Mouse (Mus musculus): Measurements from ENCODE around the gene Rhebl1. TPM values are rescaled to one million over a fixed set of nuclear protein-coding genes. Genes with fewer than 3 reads are reported as not detected.

Rhebl1 gene
- total RNA-seq, 2 experiments from 2014 or later = 5.4 to 17.8 TPM

Other genes starting within 250 kb of the Rhebl1 start
- 22.1 and 25.0 TPM in 2 replicates for gene Ddx23, start 231.6 kb downstream of the Rhebl1 start, total RNA-seq (2015)
- gene Ddx23, start 231.6 kb downstream of the Rhebl1 start, total RNA-seq (2017) = 88.0 and 121 TPM in 2 replicates
- gene Rnd1, start 217.1 kb downstream of the Rhebl1 start, total RNA-seq (2015) = 1.1 and 1.7 TPM in 2 replicates
- gene Rnd1, start 217.1 kb downstream of the Rhebl1 start, total RNA-seq (2017) = 3.3 and 3.5 TPM in 2 replicates
- gene Ccdc65, start 186.3 kb downstream of the Rhebl1 start, total RNA-seq (2015) = not detected in 2 replicates
- not detected in 2 replicates for gene Ccdc65, start 186.3 kb downstream of the Rhebl1 start, total RNA-seq (2017)
- 45.2 and 50.0 TPM in 2 replicates for gene Fkbp11, start 166.3 kb downstream of the Rhebl1 start, total RNA-seq (2015)
- gene Fkbp11, start 166.3 kb downstream of the Rhebl1 start, total RNA-seq (2017) = 35.5 and 62.3 TPM in 2 replicates
- gene Arf3, start 131.3 kb downstream of the Rhebl1 start, total RNA-seq (2015) = 32.3 and 35.2 TPM in 2 replicates
- 32.2 and 36.9 TPM in 2 replicates for gene Arf3, start 131.3 kb downstream of the Rhebl1 start, total RNA-seq (2017)
- 0.22 TPM in 1 of 2 replicates, not detected in the other for gene Wnt10b, start 116.4 kb downstream of the Rhebl1 start, total RNA-seq (2015)
- 0.54 TPM in 1 of 2 replicates, not detected in the other for gene Wnt10b, start 116.4 kb downstream of the Rhebl1 start, total RNA-seq (2017)
- gene Wnt1, start 104.7 kb downstream of the Rhebl1 start, total RNA-seq (2015) = not detected in 2 replicates
- not detected in 2 replicates for gene Wnt1, start 104.7 kb downstream of the Rhebl1 start, total RNA-seq (2017)
- gene Ddn, start 85.0 kb downstream of the Rhebl1 start, total RNA-seq (2015) = not detected in 2 replicates
- under 0.01 and 0.10 TPM in 2 replicates for gene Ddn, start 85.0 kb downstream of the Rhebl1 start, total RNA-seq (2017)
- 38.4 and 50.6 TPM in 2 replicates for gene Prkag1, start 63.0 kb downstream of the Rhebl1 start, total RNA-seq (2015)
- gene Prkag1, start 63.0 kb downstream of the Rhebl1 start, total RNA-seq (2017) = 97.3 and 105 TPM in 2 replicates
- gene Kmt2d, start 23.3 kb downstream of the Rhebl1 start, total RNA-seq (2015) = 38.5 and 43.3 TPM in 2 replicates
- gene Kmt2d, start 23.3 kb downstream of the Rhebl1 start, total RNA-seq (2017) = 18.6 and 29.0 TPM in 2 replicates
- not detected in 2 replicates for gene Dhh, start 4.0 kb upstream of the Rhebl1 start, total RNA-seq (2015)
- gene Dhh, start 4.0 kb upstream of the Rhebl1 start, total RNA-seq (2017) = not detected in 2 replicates
- 5.2 and 5.6 TPM in 2 replicates for gene Lmbr1l, start 23.7 kb upstream of the Rhebl1 start, total RNA-seq (2015)
- 3.8 and 9.4 TPM in 2 replicates for gene Lmbr1l, start 23.7 kb upstream of the Rhebl1 start, total RNA-seq (2017)
- 2,787 and 2,962 TPM in 2 replicates for gene Tuba1b, start 40.0 kb upstream of the Rhebl1 start, total RNA-seq (2015)
- gene Tuba1b, start 40.0 kb upstream of the Rhebl1 start, total RNA-seq (2017) = 767 and 827 TPM in 2 replicates
- 0.69 and 1.1 TPM in 2 replicates for gene Gm49450, start 59.0 kb upstream of the Rhebl1 start, total RNA-seq (2015)
- not detected in 2 replicates for gene Gm49450, start 59.0 kb upstream of the Rhebl1 start, total RNA-seq (2017)
- gene Tuba1a, start 59.2 kb upstream of the Rhebl1 start, total RNA-seq (2015) = 30.3 and 33.5 TPM in 2 replicates
- 15.3 and 22.2 TPM in 2 replicates for gene Tuba1a, start 59.2 kb upstream of the Rhebl1 start, total RNA-seq (2017)
- gene Tuba1c, start 135.4 kb upstream of the Rhebl1 start, total RNA-seq (2015) = 187 and 190 TPM in 2 replicates
- gene Tuba1c, start 135.4 kb upstream of the Rhebl1 start, total RNA-seq (2017) = 79.3 and 105 TPM in 2 replicates
- 0.07 TPM in 1 of 2 replicates, not detected in the other for gene Prph, start 160.6 kb upstream of the Rhebl1 start, total RNA-seq (2015)
- not detected in 2 replicates for gene Prph, start 160.6 kb upstream of the Rhebl1 start, total RNA-seq (2017)
- gene Troap, start 180.0 kb upstream of the Rhebl1 start, total RNA-seq (2015) = 28.0 and 30.5 TPM in 2 replicates
- 19.8 and 25.7 TPM in 2 replicates for gene Troap, start 180.0 kb upstream of the Rhebl1 start, total RNA-seq (2017)
- gene C1ql4, start 193.3 kb upstream of the Rhebl1 start, total RNA-seq (2015) = not detected in 2 replicates
- gene C1ql4, start 193.3 kb upstream of the Rhebl1 start, total RNA-seq (2017) = not detected in 2 replicates
- gene Dnajc22, start 198.6 kb upstream of the Rhebl1 start, total RNA-seq (2015) = not detected in 2 replicates
- gene Dnajc22, start 198.6 kb upstream of the Rhebl1 start, total RNA-seq (2017) = not detected in 2 replicates
- 0.27 TPM in 1 of 2 replicates, not detected in the other for gene Spats2, start 231.4 kb upstream of the Rhebl1 start, total RNA-seq (2015)
- gene Spats2, start 231.4 kb upstream of the Rhebl1 start, total RNA-seq (2017) = 0.25 and 0.44 TPM in 2 replicates